Mouse (Mus musculus) midbrain, embryonic 11.5 days (tissue): Measurements from ENCODE around the gene Dscaml1. TPM values are rescaled to one million over a fixed set of nuclear protein-coding genes. Genes with fewer than 3 reads are reported as not detected.

Experiments
- ATAC-seq: fragments of 200-750 bp; cut with Nextera tagmentation; 2 replicates; pipeline ENCODE4 v1.8.0; 2017; ENCODE audit warnings: moderate TSS enrichment, moderate library complexity; ENCODE audit not compliant: low FRiP score
- DNase-seq: peaks from one replicate; pipeline ENCODE4 v3.0.0; 2015; ENCODE audit warnings: low spot score; ENCODE audit errors: missing footprints
- H3K27ac ChIP-seq: fragments of 300-500 bp; sonication (generic); 2 replicates; pipeline ENCODE4 v1.5.1; 2014; ENCODE audit warnings: low read depth, low read length
- H3K27me3 ChIP-seq: fragments of 300-500 bp; sonication (generic); 2 replicates; pipeline ENCODE4 v1.6.1; 2014; ENCODE audit warnings: mild to moderate bottlenecking, low read length, moderate library complexity, mixed read lengths; ENCODE audit not compliant: control insufficient read depth, insufficient read depth
- H3K36me3 ChIP-seq: fragments of 300-500 bp; sonication (generic); 2 replicates; pipeline ENCODE4 v1.6.1; 2014; ENCODE audit warnings: mild to moderate bottlenecking, low read length, moderate library complexity, mixed read lengths; ENCODE audit not compliant: control insufficient read depth, insufficient read depth
- H3K4me1 ChIP-seq: fragments of 300-500 bp; sonication (generic); 2 replicates; pipeline ENCODE4 v1.6.1; 2014; ENCODE audit warnings: low read length; ENCODE audit not compliant: control insufficient read depth, insufficient read depth
- H3K4me2 ChIP-seq: fragments of 300-500 bp; sonication (generic); 2 replicates; pipeline ENCODE4 v1.6.1; 2014; ENCODE audit warnings: mild to moderate bottlenecking, moderate library complexity
- H3K4me3 ChIP-seq: fragments of 300-500 bp; sonication (generic); 2 replicates; pipeline ENCODE4 v1.5.1; 2014; ENCODE audit warnings: low read depth, low read length
- H3K9ac ChIP-seq: fragments of 300-500 bp; sonication (generic); 2 replicates; pipeline ENCODE4 v1.6.1; 2014; ENCODE audit warnings: low read length
- H3K9me3 ChIP-seq: fragments of 300-500 bp; sonication (generic); 2 replicates; pipeline ENCODE4 v1.6.1; 2016; ENCODE audit warnings: low read length; ENCODE audit not compliant: control insufficient read depth
- WGBS: fragments of 180-500 bp; shearing (Covaris S2); extraction: QIAGEN DNeasy Blood & Tissue Kit; methylation state at CpG from one replicate; pipeline ENCODE4 v1.1.7; 2014; 5-methylcytosine and 5-hydroxymethylcytosine counted together
- polyA plus RNA-seq: library from polyadenylated mRNA; unstranded; fragments of >200 nt; fragmentation: Nextera tagmentation; extraction: Ambion mirVana; gene quantifications from 2 replicates; pipeline ENCODE4 v1.2.1, GENCODE M21; 2014

Gene Dscaml1
- polyA plus RNA-seq, 1 experiment from 2014 or later, result 0.74 TPM

DNA sequence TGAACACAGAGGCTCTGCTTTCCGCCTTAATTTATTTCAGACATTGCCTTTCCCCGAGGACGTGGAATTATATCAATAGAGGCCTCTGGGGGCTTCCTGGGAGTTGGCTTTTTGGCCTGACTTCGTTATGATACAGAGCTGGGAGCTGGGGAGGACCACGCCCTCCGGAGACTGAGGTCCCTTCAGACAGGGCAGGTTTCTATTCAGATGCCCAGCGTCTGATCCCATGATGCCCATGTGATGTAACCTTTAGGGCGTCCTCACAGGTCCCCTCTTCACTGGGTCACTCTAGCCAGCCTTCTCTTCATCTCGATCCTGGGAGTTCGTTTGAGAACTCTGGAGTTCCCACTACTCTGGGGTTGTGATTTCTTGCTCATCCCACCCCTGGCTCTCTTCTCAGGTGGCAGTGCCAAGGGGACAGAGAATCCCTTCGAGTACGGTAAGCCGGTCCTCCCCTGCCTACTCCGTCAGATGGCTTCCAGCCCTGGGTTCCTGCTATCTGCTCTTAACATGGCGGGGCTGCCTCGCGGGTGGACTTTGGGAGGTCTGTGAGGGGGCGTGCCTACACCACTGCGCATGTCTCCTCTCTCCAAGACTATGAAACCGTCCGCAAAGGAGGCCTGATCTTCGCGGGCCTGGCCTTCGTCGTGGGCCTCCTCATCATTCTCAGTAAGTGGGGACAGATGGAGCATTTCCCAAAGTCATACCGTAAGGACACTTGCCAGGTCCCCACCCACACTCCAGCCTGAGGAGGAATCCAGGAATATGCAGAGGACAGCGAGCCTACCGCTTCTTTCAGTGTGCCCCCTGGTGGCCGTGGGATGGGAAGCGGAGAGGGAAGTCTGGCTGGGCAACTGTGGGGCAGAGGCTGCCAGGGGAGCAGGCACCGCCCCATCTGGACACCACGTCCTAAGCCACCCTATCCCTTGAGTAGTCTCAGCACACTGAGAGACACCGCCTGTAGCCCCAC lies 18.4 kb upstream of the Dscaml1 start:
- H3K9ac ChIP-seq, result peak overlapping the region; percentile 52; the same call in 1 of the 2 replicates
- H3K4me2 ChIP-seq, result peak overlapping the region; percentile 43
- no peaks in the 10 kb centered on the region for H3K36me3 ChIP-seq
- H3K9me3 ChIP-seq, result no peaks in the 10 kb centered on the region
- H3K4me1 ChIP-seq, result no peaks in the 10 kb centered on the region; the same call in 1 of the 2 replicates
- H3K4me3 ChIP-seq, result peak overlapping the region; percentile 18
- WGBS, result 39% methylated on average over 33 of the region's 33 CpGs
- H3K27ac ChIP-seq, result no peak overlapping the region
- H3K27me3 ChIP-seq, result no peaks in the 10 kb centered on the region
- DNase-seq (peak; percentile 98), ATAC-seq (peak; percentile 72)

- no peaks in the 10 kb centered on the region for H3K27me3 ChIP-seq
- no peak overlapping the region for H3K9ac ChIP-seq
- no peak overlapping the region for H3K27ac ChIP-seq
- no peaks in the 10 kb centered on the region for H3K36me3 ChIP-seq
- H3K4me1 ChIP-seq, result no peaks in the 10 kb centered on the region; the same call in 1 of the 2 replicates
- H3K9me3 ChIP-seq, result no peaks in the 10 kb centered on the region
- H3K4me2 ChIP-seq, result no peak overlapping the region
- 83% methylated on average over 5 of the region's 5 CpGs for WGBS
- ATAC-seq (no peak), DNase-seq (no peak)
- no peak overlapping the region for H3K4me3 ChIP-seq
Observed at GRCm38 (mm10) chr9:45410193-45410592, 16.2 kb upstream of the Dscaml1 start.

DNA sequence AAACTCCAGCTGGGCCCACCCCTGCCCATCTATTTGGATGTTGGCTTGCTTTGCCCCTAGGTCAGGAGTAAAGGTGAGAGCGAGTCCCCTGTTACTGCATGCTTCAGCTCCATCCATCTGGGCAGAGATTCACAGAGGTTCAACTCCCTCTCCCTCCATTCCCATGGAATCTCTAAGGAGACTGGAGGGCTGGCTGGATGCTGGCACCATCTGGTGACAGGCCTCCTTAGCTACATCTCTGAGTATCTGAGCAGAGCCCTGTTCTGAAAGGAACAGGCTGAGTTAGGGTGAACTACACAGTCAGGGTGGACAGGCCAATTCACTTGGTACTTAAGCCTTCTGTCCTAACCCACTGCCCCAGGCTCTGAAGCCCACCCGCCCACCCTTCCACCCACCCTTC lies 15.8 kb upstream of the Dscaml1 start:
- ATAC-seq, result no peak
- no peaks in the 10 kb centered on the region for H3K27me3 ChIP-seq
- whole genome bisulfite sequencing, result 89% methylated on average over 2 of the region's 2 CpGs
- no peak overlapping the region for H3K9ac ChIP-seq
- no peak overlapping the region for H3K4me2 ChIP-seq
- H3K4me3 ChIP-seq, result no peak overlapping the region
- no peaks in the 10 kb centered on the region for H3K9me3 ChIP-seq
- H3K36me3 ChIP-seq, result no peaks in the 10 kb centered on the region
- H3K4me1 ChIP-seq, result no peaks in the 10 kb centered on the region; the same call in 1 of the 2 replicates
- no peak for DNase-seq
- no peak overlapping the region for H3K27ac ChIP-seq

- WGBS, result 87% methylated on average over 3 of the region's 3 CpGs
Observed at GRCm38 (mm10) chr9:45411111-45411510, 15.3 kb upstream of the Dscaml1 start.

DNA sequence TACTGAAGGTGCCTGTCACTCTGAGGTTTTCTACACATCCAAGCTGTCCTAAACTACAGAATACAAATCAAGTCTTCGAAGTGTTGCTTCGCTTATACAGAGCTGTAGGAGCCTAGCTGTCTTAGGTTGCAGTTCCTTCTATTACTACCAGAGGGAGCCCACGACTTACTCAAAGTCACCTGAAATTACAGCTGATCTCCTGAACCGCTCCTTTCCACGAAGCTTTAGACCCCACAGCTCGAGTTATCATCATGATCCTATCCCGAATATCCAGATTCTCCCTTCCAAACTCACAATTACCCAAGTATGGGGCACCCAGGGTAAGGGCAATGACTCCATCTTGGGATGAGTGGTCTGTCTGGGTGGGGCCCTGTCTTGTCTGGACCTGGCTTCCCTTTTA lies 14.6 kb upstream of the Dscaml1 start:
- ATAC-seq (peak; percentile 41; the same call in 1 of the 2 replicates), DNase-seq (peak; percentile 92)
- H3K4me1 ChIP-seq, result no peaks in the 10 kb centered on the region; the same call in 1 of the 2 replicates
- H3K27me3 ChIP-seq, result no peaks in the 10 kb centered on the region
- H3K36me3 ChIP-seq, result no peaks in the 10 kb centered on the region
- H3K4me3 ChIP-seq, result no peak overlapping the region
- H3K27ac ChIP-seq, result no peak overlapping the region
- peak overlapping the region; percentile 16; the same call in 1 of the 2 replicates for H3K4me2 ChIP-seq
- WGBS, result 29% methylated on average over 7 of the region's 7 CpGs
- no peaks in the 10 kb centered on the region for H3K9me3 ChIP-seq
- H3K9ac ChIP-seq, result no peak overlapping the region

More at GRCm38 (mm10) chr9:45411111-45411510, 15.3 kb upstream of the Dscaml1 start:
- Histone ChIP-seq H3K27ac (no peak overlapping the region), H3K27me3 (no peaks in the 10 kb centered on the region), H3K4me2 (no peak overlapping the region), H3K9ac (no peak overlapping the region), H3K4me3 (no peak overlapping the region), H3K4me1 (no peaks in the 10 kb centered on the region; the same call in 1 of the 2 replicates), H3K36me3 (no peaks in the 10 kb centered on the region), H3K9me3 (no peaks in the 10 kb centered on the region)
- DNase-seq, result no peak
- no peak for ATAC-seq

DNA sequence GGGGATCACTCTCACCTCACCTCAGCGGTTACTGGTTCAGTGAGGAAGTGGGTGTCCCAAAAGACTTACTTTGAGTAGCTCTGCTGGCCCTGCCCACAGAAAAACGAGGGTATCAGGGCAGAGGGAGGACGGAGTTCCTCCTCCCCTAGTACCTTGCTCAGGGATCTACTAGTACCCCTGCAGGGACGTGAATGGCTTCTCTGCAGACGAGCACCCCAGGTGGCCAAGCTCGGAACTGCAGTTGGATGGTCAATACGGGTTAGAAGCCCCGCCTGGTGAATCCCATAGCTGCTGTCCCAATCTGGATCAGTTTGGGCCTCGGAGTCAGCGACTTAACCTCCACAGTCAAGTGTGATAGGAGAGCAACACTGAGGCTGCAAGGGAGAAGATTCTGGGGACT lies 14.1 kb upstream of the Dscaml1 start:
- ATAC-seq, result peak; percentile 38; the same call in 1 of the 2 replicates
- 5% methylated on average over 10 of the region's 10 CpGs for WGBS
- Histone ChIP-seq H3K4me1 (no peaks in the 10 kb centered on the region; the same call in 1 of the 2 replicates), H3K4me3 (no peak overlapping the region), H3K27me3 (no peaks in the 10 kb centered on the region), H3K36me3 (no peaks in the 10 kb centered on the region), H3K27ac (no peak overlapping the region), H3K9ac (no peak overlapping the region), H3K9me3 (no peaks in the 10 kb centered on the region), H3K4me2 (peak overlapping the region; percentile 16; the same call in 1 of the 2 replicates)
- peak; percentile 100 for DNase-seq

- ATAC-seq, result no peak
- Histone ChIP-seq H3K4me2 (no peak overlapping the region), H3K27ac (no peak overlapping the region), H3K4me1 (no peaks in the 10 kb centered on the region; the same call in 1 of the 2 replicates), H3K9ac (no peak overlapping the region), H3K9me3 (no peaks in the 10 kb centered on the region), H3K36me3 (no peaks in the 10 kb centered on the region), H3K4me3 (no peak overlapping the region), H3K27me3 (no peaks in the 10 kb centered on the region; the same call in 1 of the 2 replicates)
- WGBS, result 79% methylated on average over 4 of the region's 4 CpGs
- no peak for DNase-seq
Observed at GRCm38 (mm10) chr9:45412700-45413477, 13.5 kb upstream of the Dscaml1 start.

DNA sequence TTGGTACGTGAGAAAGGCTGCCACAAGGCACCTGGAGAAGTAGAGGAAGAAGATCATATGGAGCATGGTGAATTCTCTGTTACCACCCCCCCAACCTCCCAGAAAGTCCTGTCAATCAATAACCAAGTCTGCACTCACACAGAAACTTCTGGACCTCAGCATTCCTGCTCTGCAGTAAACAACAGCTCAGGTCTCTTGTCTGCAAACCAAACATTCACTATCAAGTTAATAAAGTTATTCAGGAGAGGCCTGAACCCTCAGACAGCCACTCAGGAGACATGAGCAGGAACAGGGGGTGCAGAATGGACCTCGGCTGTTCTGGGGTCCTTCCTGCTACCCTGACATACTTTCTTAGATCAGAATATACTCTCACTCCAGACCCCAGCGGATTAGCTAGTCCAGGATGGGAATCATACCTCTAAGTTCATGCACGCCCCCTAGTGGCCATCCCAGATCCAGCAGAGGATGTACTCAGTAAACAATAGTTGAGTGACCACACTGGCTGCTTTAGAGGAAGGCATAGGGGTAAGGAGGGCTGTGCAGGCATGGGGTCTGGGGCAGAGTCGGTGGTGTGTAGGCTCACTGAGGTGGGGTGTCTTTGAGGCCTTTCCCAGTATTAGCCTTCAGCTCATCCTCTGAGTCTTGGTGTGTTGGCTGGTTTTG lies 12.8 kb upstream of the Dscaml1 start:
- Histone ChIP-seq H3K27ac (no peak overlapping the region), H3K4me2 (no peak overlapping the region), H3K4me1 (no peaks in the 10 kb centered on the region), H3K36me3 (no peaks in the 10 kb centered on the region), H3K9ac (no peak overlapping the region), H3K4me3 (no peak overlapping the region), H3K9me3 (no peaks in the 10 kb centered on the region), H3K27me3 (no peaks in the 10 kb centered on the region; the same call in 1 of the 2 replicates)
- 58% methylated on average over 5 of the region's 5 CpGs for WGBS
- no peak for ATAC-seq
- peak; percentile 91 for DNase-seq
